Mouse (Mus musculus) layer of hippocampus, adult 9-10 months (tissue): ENCODE results near the gene Aven.

Experiments used
- DNase-seq: peaks from one replicate; pipeline ENCODE4 v3.0.0; 2022; ENCODE audit warnings: low spot score

Aven gene

DNA sequence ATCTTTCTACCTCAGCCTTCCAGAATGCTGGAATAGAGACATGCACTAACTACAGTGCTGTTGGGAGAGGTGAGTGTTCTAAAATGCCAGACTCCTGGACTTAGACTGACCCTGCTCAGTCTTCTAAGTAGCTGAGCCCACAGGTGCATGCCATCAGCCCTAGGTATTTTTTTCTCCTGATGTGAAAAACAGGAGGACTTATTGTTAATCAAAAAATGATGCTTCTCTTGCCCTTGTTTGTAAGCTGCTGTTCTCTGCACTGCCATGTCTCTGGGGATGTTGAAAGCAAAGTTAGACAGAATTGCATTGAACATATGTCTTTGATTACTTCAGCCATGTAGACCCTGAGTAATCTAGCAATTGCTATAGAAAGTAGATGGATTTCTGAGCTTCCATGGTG, 64.7 kb downstream of the Aven start:
- no peak for DNase-seq

DNA sequence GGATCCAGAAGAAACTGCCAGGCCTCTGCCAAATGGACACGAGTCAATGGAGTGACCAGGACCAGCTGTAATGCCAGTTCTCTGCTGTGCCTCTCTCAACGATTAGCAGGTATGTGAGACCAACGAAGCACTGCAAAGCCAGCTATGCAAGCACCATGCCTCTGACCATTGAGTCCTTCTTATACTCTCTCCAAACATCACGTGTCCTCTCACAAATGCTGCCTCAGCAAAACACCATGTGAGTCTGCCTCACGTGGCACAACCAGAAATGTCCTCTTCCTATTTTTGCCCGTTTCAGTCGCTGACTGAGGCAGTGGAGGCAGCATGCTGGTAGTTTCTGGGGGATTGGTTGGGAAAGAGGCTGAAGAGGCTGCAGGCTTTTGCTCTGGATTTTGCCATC, 68.8 kb downstream of the Aven start:
- no peak for DNase-seq

DNA sequence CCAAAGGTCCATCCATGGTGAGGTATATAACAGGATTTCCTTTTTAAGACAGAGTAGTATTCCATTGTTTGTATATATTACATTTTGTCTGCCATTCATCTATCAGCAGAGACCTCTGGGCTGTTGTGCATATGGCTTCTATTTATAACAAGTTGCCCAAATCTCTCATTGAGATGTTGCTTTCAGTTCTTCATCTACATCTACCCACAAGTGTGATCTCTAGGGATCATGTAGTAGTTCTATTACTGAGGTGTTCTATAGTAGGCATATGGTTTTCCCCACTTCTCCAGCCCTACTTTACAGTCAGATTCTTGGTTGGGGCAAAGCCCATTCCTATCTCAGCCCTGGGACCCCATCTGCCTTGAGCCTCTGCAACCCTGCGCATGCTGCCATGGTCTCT, 72.3 kb downstream of the Aven start:
- no peak for DNase-seq

DNA sequence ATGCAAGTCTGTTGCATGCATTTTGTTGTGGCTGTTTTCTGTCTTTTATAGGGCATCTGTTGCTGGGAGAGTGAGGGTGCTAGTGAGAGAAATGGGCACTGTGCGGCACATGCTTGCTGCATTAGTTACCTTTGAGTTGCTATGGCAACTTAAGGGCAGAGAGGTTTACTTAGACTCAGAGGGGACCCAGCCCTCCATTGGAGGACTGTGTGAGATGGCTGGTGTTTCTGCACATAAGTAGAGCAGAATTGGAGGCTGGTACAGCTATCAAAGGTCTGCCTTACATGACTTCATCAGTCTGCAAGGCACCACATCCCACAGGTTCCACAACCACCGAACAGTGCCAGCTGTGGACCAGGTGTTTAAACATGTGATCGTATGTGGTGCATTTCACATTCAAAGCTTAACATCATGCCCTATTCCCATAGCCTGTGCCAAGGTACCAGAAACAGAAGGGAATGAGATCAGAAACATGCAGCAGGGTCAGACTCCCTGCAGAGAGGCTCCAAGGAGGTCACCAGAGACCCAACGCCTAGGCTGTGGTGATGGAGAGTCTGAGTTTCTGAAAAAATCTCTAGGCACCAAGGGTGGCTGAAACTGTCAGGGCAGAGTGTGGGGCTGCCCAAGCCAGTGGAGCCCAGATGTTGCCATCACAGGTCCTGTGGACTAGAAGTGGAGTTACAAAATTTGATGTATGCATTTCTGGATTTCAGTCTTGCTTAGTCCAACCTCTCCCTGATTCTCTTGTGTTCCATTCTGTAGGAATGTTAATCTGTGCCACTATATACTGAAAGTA, 73.7 kb downstream of the Aven start:
- DNase-seq, result no peak

DNA sequence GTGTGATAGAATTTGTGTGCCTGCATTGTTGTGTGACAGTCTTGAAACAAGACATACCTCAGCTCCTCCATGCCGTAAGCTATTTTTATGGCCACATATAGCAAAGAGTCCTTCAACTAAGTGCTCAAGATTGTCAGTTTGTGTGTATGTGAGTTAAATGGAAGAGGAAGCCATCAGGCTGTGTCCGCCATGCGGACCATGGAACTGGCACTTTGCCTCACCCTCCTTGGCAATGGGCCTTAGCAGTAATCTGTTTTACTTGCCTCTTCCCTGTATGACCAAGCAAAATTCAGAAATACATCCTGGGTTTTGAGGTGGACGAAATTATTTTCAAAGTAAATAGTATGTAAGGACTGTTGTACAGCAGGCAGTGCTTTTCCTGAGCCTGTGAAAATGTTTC, 75.0 kb downstream of the Aven start:
- no peak for DNase-seq

DNA sequence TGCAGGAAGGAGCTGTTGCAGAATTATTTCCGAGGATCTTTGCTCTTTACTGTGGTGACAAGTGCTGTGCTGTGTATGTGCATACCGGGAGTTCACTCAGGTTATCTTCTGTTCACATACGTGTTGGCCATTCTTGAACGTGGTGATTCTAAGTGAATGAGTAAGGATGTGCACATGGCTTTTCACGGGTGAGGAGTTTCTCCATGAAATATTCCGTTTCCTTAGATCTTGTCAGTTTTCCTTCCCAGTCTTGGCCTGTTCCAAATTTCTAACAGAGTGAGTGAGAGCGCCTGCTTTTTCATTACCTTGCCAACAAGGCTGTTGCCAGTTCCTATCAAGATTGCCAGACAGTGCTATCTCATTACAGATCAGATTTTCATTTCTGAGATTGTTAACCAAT, 98.2 kb downstream of the Aven start:
- no peak for DNase-seq

DNA sequence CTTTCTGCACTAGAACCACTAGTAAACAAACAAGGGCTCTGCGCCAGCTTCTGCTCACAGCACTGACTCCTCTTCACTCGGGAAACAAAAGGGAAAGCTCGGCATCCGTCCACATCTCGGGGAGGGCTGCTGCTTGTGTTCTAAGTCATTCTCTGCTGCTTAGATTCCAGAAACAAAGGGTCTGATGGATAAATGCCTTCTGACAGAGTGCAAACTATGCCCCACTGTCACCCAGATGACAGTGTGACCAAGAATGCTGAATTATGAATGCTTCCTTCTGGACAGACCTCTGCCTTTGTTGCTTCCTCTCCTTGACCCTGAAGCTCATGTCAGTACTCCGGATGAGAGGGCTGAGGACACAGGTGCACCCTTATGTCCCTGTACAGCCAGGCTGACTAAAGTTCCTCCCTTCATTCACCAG, 98.7 kb downstream of the Aven start:
- peak; percentile 59 for DNase-seq

DNA sequence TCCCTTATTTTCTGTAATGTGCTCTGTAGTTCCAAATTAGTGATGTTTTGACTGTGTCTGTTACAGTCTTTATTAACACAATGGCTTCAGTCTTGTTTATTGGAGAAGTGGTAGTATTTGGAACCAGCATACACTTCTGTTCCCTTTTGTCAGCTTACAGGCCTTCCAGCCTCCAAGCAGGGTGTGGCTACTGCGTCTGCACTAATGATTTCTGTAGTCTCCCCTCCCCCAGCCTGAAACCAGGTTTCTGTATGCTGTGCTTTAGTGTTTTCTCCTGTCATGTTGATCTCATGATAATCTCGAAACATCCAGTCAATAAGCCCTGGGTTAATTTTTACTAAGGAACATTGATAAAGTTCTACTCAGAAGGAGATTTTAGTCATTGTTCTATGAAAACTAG, 100.6 kb downstream of the Aven start:
- DNase-seq, result no peak

DNA sequence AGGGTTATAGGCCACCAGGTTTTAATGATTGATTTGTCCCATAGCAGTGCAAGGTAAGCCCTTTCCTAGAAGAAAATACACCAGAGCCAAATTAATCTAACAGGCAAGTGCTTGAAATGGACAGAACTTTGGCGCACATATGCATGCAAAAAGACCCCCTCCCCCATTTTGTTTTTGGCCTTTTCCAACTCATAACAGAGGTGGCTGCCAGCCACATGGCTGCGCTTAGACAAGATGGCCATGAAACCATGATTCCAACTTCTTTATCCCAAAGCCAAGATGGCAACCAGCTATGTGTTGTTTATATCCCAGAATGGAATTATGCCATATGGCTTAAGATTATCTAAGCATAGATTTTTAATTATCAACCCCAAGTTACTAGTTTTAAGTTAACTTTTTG, 101.0 kb downstream of the Aven start:
- DNase-seq, result no peak

DNA sequence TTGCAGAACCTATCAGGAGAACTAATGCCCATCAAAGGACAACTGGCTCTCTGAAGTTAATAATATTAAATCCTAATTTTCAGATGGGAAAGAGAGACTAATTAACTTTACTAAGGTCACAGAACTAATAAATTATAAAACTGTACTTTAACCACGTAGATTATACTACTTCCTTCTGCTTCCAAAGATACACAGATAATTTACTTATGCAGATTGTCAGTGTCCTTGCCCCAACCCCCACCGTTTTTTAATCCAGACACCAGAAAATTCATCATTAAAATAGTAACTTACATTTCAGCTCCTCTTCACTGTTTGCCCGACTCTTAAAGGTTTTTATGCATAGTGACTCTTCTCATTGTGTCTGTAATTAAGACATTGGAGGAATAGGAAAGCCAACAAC, 103.0 kb downstream of the Aven start:
- DNase-seq, result no peak

DNA sequence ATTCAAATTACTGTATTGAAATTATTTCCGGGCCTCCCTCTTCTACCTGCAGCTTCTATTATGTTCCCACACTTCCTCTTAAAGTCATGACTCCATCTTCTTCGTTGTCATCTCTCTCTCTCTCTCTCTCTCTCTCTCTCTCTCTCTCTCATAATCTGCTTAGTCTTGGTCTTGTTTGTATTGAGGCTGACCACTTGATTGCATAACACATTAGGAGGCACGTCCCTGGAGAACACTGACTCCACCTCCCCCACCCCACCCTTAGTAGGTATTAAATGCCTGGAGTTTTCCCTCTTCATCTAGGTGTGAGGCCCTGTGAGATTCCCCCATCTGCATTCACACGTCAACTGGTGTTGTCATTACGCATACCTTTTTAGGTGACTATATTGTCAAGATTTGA, 103.7 kb downstream of the Aven start:
- DNase-seq, result no peak

DNA sequence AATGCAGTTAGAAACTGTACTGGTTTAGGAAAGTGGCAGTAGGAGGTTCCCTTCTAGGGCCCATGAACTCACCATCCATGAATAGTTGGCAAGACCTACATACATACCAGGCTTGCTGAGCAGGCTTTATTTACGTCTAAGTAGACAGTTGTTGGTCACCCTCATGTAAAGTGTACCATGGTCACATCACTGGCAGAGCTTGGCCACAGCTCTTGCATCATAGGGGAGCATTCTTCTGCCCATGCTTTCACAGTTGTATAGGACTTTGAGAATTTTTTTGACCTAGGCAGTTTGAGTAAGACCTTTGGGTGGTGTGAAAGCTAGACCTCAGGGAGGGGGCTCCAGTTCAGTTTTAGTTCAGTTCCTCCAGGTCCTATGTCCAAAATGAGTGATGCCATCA, 104.3 kb downstream of the Aven start:
- DNase-seq, result no peak

DNA sequence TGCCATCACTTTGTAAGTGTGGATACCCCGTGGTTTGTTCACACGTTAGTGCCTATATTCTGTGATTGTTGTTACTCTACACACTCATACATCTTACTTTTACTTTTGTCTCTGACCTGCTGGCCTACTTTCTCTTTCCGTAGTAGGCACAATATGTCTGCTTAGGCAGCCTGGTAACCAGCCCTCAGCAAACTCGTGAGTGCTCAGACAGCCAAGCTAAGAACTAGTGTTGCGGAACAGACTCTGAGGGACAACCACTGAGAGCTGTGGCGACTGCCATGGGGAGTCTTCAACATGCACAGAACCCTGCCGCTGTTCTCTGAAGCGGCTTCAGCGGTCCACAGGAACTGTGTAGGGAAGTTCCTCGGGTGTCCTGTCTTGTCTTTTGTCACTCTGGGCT, 107.5 kb downstream of the Aven start:
- no peak for DNase-seq

DNA sequence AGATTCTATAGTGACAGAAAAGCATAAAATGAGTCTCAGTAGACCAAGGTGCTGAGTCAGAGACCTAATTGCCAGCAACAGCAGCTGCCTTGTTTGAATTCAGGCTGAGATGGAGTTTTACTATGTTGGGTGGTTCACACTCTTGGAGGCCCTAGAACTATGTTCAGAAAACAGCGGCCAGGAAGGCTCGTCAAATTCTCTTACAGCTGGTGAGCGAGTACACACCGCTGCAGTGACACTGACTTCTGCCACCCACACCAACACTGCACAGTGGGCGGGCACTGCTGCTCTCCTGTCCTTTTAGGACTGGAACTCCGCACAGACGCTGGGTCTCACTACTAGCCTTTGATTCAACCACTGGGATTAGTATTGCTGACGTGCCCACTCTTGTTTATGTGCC, 109.7 kb downstream of the Aven start:
- no peak for DNase-seq

DNA sequence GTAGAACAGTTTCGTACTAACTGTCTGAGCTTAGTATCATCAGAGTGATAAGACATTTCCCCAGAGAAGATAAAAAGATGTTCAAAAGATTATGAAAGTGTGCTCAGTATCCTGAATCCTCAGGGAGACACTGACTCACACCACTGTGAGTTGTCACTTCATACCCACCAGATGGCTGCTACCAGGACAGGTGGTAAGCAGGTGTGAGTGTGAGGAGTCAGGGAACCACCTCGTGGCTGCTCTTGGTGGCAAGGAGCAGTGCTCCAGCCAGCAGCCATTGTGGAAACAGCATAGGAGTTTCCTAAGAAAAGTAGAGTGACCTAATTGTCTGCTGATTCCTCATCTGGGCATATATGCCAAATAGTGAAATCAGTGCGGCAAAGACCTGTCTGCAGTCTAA, 113.8 kb downstream of the Aven start:
- no peak for DNase-seq

DNA sequence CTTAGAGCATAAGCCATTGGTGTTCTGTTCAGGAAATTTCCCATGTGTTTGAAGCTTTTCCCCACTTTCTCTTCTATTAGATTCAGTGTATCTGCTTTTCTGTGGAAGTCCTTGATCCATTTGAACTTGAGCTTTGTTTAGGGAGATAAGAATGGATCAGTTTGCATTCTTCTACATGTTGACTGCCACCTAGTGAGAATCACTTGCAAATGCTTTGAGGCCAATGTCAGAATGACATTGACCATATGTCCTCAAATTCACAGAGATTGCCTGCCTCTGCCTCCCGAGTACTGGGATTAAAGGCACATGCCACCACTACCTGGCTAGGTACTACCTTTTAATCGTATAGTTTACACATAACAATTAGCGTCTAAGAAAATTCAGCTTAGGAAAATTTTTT, 119.9 kb downstream of the Aven start:
- DNase-seq, result no peak

DNA sequence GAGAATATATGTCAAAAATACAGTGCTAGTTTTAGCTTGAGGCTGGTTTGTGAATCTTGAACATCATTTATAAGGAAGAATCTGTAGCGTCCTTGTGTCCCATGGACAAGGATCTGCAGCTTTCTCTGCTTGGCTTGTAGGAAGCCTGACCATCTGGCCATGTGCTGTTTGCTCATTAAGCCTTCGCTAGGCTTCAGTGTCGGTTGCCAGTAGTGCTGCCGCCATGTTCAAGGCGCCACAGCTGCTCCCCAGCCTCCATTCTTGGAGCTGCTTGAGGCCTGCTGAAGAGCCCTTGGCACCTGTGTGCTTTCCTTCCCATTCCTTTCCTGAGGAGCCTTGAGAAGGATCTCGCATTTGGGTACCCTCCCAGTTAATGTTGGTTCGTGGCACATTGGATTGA, 121.6 kb downstream of the Aven start:
- DNase-seq, result no peak

DNA sequence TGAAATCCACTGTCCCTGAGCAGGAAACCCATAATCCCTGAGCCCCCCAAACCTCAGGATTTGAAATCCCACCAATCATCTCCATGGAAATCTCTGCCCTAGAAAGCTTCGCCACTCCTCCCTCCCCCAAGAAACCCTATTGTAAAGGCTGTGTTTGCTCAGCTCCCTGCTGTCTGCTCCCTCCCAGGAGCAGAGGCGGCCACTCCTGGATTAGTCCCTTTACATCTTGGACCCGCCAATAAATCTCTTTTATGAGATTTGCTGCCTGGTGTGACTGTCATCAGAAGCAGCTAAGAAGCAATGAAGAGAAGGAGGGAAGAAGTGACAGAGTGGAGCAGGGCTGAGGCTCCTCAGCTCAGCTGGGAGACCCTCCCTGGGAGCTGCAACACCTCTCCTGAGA, 124.4 kb downstream of the Aven start:
- no peak for DNase-seq

DNA sequence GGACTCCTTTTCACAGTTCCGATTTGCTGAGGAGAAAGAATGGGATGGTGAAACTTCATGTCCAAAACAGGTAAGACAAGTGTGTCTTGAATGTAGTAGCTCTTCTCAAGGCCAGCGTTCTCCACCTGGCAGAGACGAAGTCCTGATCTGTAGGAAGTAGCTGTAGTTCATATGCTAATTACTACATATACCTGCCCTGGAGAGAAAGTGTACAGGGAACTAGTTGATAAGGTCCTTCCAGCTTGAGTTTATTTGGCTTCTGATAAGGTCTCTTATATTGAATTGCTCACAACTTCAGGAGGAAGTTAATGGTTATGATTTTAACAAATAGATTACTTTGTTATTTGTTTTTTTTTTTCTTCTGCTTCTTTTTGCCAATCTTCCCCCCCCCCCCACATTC, 132.4 kb downstream of the Aven start:
- no peak for DNase-seq

DNA sequence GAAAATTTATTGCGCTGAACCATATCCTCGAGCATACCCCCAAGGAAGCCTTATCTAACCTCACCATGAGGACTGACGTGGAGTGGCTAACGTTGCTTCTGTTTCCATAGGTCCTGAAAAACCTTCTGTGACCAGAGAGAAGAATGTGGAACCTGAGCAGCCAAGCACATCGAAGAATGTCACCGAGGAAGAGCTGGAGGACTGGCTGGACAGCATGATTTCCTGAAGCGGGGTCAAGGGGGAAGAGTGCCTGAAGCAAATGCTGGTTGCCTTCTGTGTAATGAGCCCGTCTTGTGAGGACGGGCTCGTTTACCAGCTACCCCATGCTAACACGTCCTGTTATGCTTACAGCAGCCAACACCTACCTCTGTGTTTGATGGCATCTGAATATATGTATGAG, 137.9 kb downstream of the Aven start:
- DNase-seq, result no peak

DNA sequence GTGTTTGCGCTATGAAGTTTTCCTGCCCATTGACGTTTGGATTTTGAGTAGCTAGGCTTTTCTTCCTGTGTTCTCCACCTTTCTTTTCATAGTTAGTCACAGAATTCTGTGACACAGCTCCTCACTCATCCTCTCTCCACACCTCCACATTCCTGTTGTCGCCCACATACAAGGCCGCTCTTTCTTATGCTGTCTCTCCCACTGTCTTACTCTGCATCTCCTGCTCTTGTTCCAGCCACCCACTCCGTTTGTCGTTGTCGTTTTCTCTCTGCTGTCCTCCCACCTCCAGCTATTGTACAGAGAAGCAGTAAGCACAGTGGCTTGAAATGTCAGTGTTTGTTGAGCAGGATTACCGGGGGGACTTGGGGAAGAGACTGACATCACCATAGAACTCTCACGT, 139.8 kb downstream of the Aven start:
- no peak for DNase-seq

DNA sequence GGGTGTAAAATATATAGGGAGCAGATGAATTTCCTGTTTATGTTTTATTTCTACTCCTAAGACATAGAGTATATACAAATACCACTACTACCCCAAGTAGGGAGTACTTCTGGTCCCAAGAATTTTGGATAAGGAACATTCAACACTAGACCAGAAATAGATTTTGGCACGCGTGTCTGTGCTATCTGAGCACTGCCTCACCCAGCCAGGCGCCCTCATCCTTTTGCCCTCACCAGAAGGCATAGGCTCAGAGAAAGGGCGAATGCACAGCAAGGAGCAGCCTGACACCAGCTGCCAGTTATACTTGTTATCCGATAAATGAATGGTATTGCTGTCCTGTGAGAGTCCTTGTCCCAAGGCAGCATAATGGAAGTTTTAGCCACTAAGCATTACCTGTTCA, 144.4 kb downstream of the Aven start:
- no peak for DNase-seq

DNA sequence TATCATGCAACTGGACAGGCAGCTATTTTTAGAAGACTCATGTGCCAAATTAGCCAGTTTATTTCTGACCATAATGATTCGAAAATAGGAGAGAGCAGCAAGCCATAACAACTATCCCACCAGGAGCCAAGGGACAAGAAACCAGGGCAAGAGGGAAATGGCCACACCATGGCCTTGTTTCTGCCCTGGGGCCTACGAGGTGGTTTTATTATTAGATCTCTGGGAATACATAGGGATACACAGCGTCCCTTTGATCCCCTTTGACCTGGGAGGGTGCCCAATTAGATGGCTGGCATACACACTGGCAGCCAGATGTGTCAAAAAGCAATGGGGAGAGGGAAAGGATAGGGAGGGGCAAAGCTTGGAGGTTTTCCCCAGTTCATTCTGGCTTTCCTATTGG, 161.1 kb downstream of the Aven start:
- DNase-seq, result no peak

DNA sequence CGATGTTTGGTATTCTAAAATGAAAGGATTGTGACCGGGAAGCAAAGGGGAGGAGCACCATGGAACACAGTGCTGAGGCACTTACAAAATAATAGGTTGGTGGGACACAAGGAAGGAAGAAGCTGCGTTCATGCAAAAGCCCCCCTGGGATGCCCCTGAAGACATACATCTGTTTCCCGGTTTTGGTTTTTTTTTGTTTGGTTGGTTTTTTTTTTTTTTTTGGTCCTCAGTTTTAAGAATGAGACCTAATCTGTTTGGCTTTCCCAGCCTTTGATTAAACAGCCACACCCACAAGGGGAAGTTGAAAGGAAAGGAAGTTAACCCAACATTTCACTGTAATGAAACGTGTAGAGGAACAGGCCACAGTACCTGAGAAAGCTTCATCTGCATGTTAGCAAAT, 163.4 kb downstream of the Aven start:
- DNase-seq, result no peak

DNA sequence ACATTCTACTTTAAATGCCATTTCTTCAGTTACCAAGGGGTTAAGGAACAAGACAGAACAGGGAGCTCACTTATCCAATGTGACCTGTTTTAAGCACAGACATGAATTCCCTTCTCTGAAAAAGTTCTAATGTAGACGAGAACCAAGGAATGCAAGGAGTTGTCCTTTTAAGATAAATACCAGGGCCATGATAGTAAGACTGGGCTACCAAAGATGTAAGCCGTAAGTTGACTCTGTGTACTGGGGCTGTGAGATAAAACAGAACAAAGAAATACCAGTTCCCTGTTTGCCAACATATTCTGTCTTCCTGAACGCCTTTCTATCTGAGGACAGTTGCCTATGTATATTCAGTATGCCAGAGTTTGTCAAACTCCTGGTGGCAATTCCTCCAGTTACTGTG, 176.7 kb downstream of the Aven start:
- no peak for DNase-seq
